Mouse (Mus musculus) CH12.LX (cell line): ENCODE results near the gene Mettl26. TPM values are rescaled to one million over a fixed set of nuclear protein-coding genes. Genes with fewer than 3 reads are reported as not detected.

Experiments used
- DNase-seq: peaks from one replicate; pipeline ENCODE4 v3.0.0-alpha.2; 2013; ENCODE audit errors: extremely low read depth
- H3K27ac ChIP-seq: 2 replicates; pipeline ENCODE4 v1.5.1; 2012; ENCODE audit warnings: low read depth, mild to moderate bottlenecking, control low read depth, moderate library complexity; ENCODE audit not compliant: insufficient read depth
- H3K27me3 ChIP-seq: replicated peaks from 2 replicates; pipeline ENCODE3; 2012; ENCODE audit warnings: inconsistent platforms
- H3K36me3 ChIP-seq, 2 experiments: replicated peaks in 1 of 2; 2 replicates each; pipeline versions ENCODE3 to v1.6.1; 2012; ENCODE audit warnings: inconsistent platforms in 1 of 2, low read length in 1 of 2, mild to moderate bottlenecking in 1 of 2, mixed read lengths in 1 of 2, moderate library complexity in 1 of 2; ENCODE audit not compliant: control insufficient read depth in 1 of 2, insufficient read depth in 1 of 2
- H3K4me1 ChIP-seq, 2 experiments: 2 replicates each; pipeline ENCODE4 v1.6.1; 2012; ENCODE audit warnings: inconsistent platforms in 1 of 2, moderate library complexity in 1 of 2; ENCODE audit not compliant: insufficient read depth in 2 of 2, control insufficient read depth in 1 of 2
- H3K4me2 ChIP-seq: 2 replicates; pipeline ENCODE4 v1.6.1; 2012; ENCODE audit warnings: low read depth, mild to moderate bottlenecking, control low read depth; ENCODE audit not compliant: poor library complexity, insufficient read depth, severe bottlenecking
- H3K4me3 ChIP-seq, 3 experiments: fragments of 150-350 bp in 1 of 3; sonication (generic) in 1 of 3; replicated peaks in 1 of 3; 2 replicates each; pipeline versions ENCODE3 to v1.5.1; 2011 to 2012; ENCODE audit warnings: low read depth in 2 of 3, low read length in 2 of 3, mild to moderate bottlenecking in 2 of 3, moderate library complexity in 2 of 3, control low read depth in 1 of 3, improper control_type of control experiment in 1 of 3, inconsistent platforms in 1 of 3, mixed read lengths in 1 of 3; ENCODE audit not compliant: poor library complexity in 1 of 3
- H3K79me2 ChIP-seq: replicated peaks from 2 replicates; pipeline ENCODE4 v1.6.1; 2012; ENCODE audit warnings: mild to moderate bottlenecking, moderate library complexity; ENCODE audit not compliant: control insufficient read depth, poor library complexity, insufficient read depth, severe bottlenecking; ENCODE audit errors: extremely low read depth
- H3K9ac ChIP-seq: 2 replicates; pipeline ENCODE4 v1.6.1; 2012; ENCODE audit warnings: low read depth, mild to moderate bottlenecking, control low read depth, moderate library complexity; ENCODE audit not compliant: insufficient read depth
- H3K9me3 ChIP-seq: replicated peaks from 2 replicates; pipeline ENCODE3; 2012; ENCODE audit warnings: low read length, inconsistent platforms, mixed read lengths
- CTCF ChIP-seq, 2 experiments: IDR thresholded peaks in 1 of 2; conservative IDR thresholded peaks in 1 of 2; 2 replicates each; pipeline ENCODE4 v1.5.1; 2011 to 2012; ENCODE audit warnings: low read depth in 2 of 2, low read length in 2 of 2, improper control_type of control experiment in 1 of 2, inconsistent platforms in 1 of 2, mild to moderate bottlenecking in 1 of 2, moderate library complexity in 1 of 2
- E2F4 ChIP-seq: IDR thresholded peaks from 2 replicates; pipeline ENCODE4 v1.6.1; 2011; ENCODE audit warnings: low read depth, low read length, improper control_type of control experiment; ENCODE audit not compliant: insufficient replicate concordance
- EP300 ChIP-seq: IDR thresholded peaks from 2 replicates; pipeline ENCODE4 v1.6.1; 2011; ENCODE audit warnings: low read length, improper control_type of control experiment
- ETS1 ChIP-seq: conservative IDR thresholded peaks from 2 replicates; pipeline ENCODE4 v1.6.1; 2012; ENCODE audit warnings: low read depth, mild to moderate bottlenecking, inconsistent platforms, low read length, improper control_type of control experiment, moderate library complexity
- IRF4 ChIP-seq: IDR thresholded peaks from 2 replicates; pipeline ENCODE4 v1.6.1; 2014; ENCODE audit warnings: low read depth, mild to moderate bottlenecking, inconsistent platforms, low read length, improper control_type of control experiment
- JUN ChIP-seq: IDR thresholded peaks from 2 replicates; pipeline ENCODE4 v1.6.1; 2011; ENCODE audit warnings: low read depth, mild to moderate bottlenecking, low read length, improper control_type of control experiment, moderate library complexity; ENCODE audit not compliant: insufficient read depth
- MAFK ChIP-seq: IDR thresholded peaks from 2 replicates; pipeline ENCODE4 v1.6.1; 2011; ENCODE audit warnings: low read length, improper control_type of control experiment; ENCODE audit not compliant: insufficient replicate concordance
- MAX ChIP-seq: IDR thresholded peaks from 2 replicates; pipeline ENCODE4 v1.6.1; 2011; ENCODE audit warnings: low read length, improper control_type of control experiment
- NELFE ChIP-seq: IDR thresholded peaks from 2 replicates; pipeline ENCODE4 v1.6.1; 2011; ENCODE audit warnings: low read depth, low read length, improper control_type of control experiment
- NRF1 ChIP-seq: IDR thresholded peaks from 2 replicates; pipeline ENCODE4 v1.6.1; 2014; ENCODE audit warnings: low read depth, mild to moderate bottlenecking, inconsistent platforms, low read length, improper control_type of control experiment, moderate library complexity
- POLR2A ChIP-seq: IDR thresholded peaks from 2 replicates; pipeline ENCODE4 v1.6.1; 2011; ENCODE audit warnings: low read depth, mild to moderate bottlenecking, improper control_type of control experiment, low read length
- RAD21 ChIP-seq: IDR thresholded peaks from 2 replicates; pipeline ENCODE4 v1.6.1; 2011; ENCODE audit warnings: low read depth, mild to moderate bottlenecking, low read length, improper control_type of control experiment, moderate library complexity
- SIN3A ChIP-seq: IDR thresholded peaks from 2 replicates; pipeline ENCODE4 v1.6.1; 2012; ENCODE audit warnings: low read length, improper control_type of control experiment, inconsistent platforms
- SMC3 ChIP-seq: IDR thresholded peaks from 2 replicates; pipeline ENCODE4 v1.6.1; 2011; ENCODE audit warnings: low read depth, low read length, improper control_type of control experiment
- TCF12 ChIP-seq: IDR thresholded peaks from 2 replicates; pipeline ENCODE4 v1.6.1; 2014; ENCODE audit warnings: low read depth, mild to moderate bottlenecking, inconsistent platforms, low read length, improper control_type of control experiment
- UBTF ChIP-seq: IDR thresholded peaks from 2 replicates; pipeline ENCODE4 v1.6.1; 2012; ENCODE audit warnings: low read depth, mild to moderate bottlenecking, inconsistent platforms, low read length, improper control_type of control experiment, moderate library complexity
- USF1 ChIP-seq: IDR thresholded peaks from 2 replicates; pipeline ENCODE4 v1.6.1; 2014; ENCODE audit warnings: low read depth, mild to moderate bottlenecking, inconsistent platforms, low read length, improper control_type of control experiment
- ZC3H11A ChIP-seq: IDR thresholded peaks from 2 replicates; pipeline ENCODE4 v1.6.1; 2012; ENCODE audit warnings: low read depth, mild to moderate bottlenecking, inconsistent platforms, low read length, improper control_type of control experiment
- dilution Hi-C: fragments of 300-500 bp; cut with MboI; formaldehyde crosslinking; loops from 2 replicates; pipeline ENCODE4 v1.14.3; 2020; ENCODE audit warnings: low sequenced_read_pairs; ENCODE audit not compliant: extremely low pct_unique_long_range_greater_than_20kb, extremely low pct_ligation_motif_present
- in situ Hi-C: fragments of 300-500 bp; cut with MboI; formaldehyde crosslinking; loops from 3 replicates; pipeline ENCODE4 v1.14.3; 2019; ENCODE audit warnings: low sequenced_read_pairs, low pct_ligation_motif_present, low pct_unique_long_range_greater_than_20kb, mixed read lengths
- polyA plus RNA-seq: library from polyadenylated mRNA; unstranded; fragments of >175 nt; gene quantifications from 2 replicates; pipeline ENCODE4 v1.2.1, GENCODE M21; 2012; ENCODE audit warnings: low read depth; ENCODE audit not compliant: insufficient read length
- total RNA-seq, 2 experiments: library from RNA; depleted of rRNA; stranded (reverse); fragments of 300-350 nt in 1 of 2; fragments of >200 nt in 1 of 2; gene quantifications; 2 replicates each; pipeline ENCODE4 v1.2.3; 2012 to 2014

Mettl26 gene
- total and polyA plus RNA-seq, 3 experiments = 29.8 to 52.5 (median 33.0) TPM

DNA sequence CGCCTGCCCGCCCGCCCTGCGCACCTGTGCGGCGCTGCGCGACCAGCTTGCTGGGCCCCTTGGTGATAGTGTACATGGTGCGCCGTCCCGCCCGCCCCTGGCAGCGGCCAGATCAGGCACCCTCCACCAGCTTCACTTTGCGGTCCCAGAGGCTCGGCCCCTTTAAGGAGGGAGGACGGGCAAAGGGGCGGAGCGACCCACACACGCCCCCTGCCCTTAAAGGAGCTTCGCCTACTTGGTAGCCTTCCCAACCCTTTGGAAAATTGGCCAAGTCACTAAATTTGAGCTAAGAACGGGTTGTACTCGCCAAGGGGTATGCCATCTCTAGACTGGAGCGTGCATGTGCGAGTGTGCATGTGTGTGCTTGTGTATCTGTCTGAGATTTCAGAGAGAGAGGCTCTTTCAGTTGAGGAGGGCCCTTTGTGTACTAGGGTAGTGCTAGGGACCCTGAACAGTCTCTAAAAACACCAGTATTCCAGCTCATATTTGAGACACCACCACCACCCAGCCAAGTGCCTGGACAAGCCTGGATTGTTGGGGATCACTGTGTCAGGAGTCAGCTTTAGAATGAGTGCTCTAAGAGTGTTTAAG lies 6.2 kb upstream of the Mettl26 start, which contains the start of gene Mcrip2:
Gene Mcrip2, minus strand, starts transcription at position 164 of the 591 bp plus-strand sequence.
- Histone ChIP-seq H3K27ac (no peak within 1 kb of the TSS), H3K9ac (peak within 1 kb of the TSS; percentile 28; the same call in 1 of the 2 replicates), H3K4me1 (peaks cover 4 to 15% of the 10 kb centered on the region in 2 experiments; a peak in 2 of 4 replicates), H3K9me3 (no peaks in the 10 kb centered on the region), H3K4me2 (peak within 1 kb of the TSS; percentile 79), H3K36me3 (no peaks in the 10 kb centered on the region), H3K4me3 (peak within 1 kb of the TSS; percentile 49 to 76 (median 51)), H3K27me3 (peaks cover 63% of the 10 kb centered on the region), H3K79me2 (no peaks in the 10 kb centered on the region)
- no peak for DNase-seq
- dilution Hi-C loops (no loop called here), in situ Hi-C loops (no loop called here)
- no peak for TF ChIP-seq IRF4
- no peak for TF ChIP-seq MAFK
- peak; percentile 59; the same call in 1 of the 2 replicates for TF ChIP-seq POLR2A
- TF ChIP-seq EP300 = no peak
- TF ChIP-seq ETS1 = no peak
- no peak for TF ChIP-seq CTCF (conservative IDR thresholded peaks at IDR 0.05 in 1 of 2, IDR thresholded peaks at IDR 0.05 in 1 of 2; ENCODE audit: low read depth in 2 of 2, low read length in 2 of 2)
- no peak for TF ChIP-seq NELFE
- TF ChIP-seq NRF1 = no peak
- no peak for TF ChIP-seq ZC3H11A
- no peak for TF ChIP-seq RAD21
- peak; percentile 73; the same call in 1 of the 2 replicates for TF ChIP-seq SIN3A
- TF ChIP-seq MAX = no peak
- no peak for TF ChIP-seq UBTF
- no peak for TF ChIP-seq JUN
- TF ChIP-seq E2F4 = no peak

GRCm38 (mm10) chr17:25869498-25869897 lies 5.4 kb upstream of the Mettl26 start:
- Histone ChIP-seq H3K4me2 (no peak overlapping the region), H3K9ac (no peak overlapping the region), H3K79me2 (no peaks in the 10 kb centered on the region), H3K4me3 (no peak overlapping the region), H3K4me1 (peaks cover 6 to 21% of the 10 kb centered on the region in 2 experiments; a peak in 3 of 4 replicates), H3K27ac (no peak overlapping the region), H3K36me3 (no peaks in the 10 kb centered on the region), H3K27me3 (peaks cover 63% of the 10 kb centered on the region), H3K9me3 (no peaks in the 10 kb centered on the region)
- DNase-seq = no peak
- in situ Hi-C loops = no loop called here
- dilution Hi-C loops = no loop called here
- TF ChIP-seq NRF1 (no peak), TCF12 (no peak), USF1 (no peak), ZC3H11A (no peak), SMC3 (no peak)
